Mouse (Mus musculus) thymus, adult 2 months (tissue): ENCODE results near the gene Lipt1.

Source experiments
- CTCF ChIP-seq: fragments of 200-500 bp; IDR thresholded peaks from 2 replicates; pipeline ENCODE4 v1.5.1; 2012; ENCODE audit warnings: mild to moderate bottlenecking, control low read depth, low read length, moderate library complexity, borderline replicate concordance; ENCODE audit not compliant: control insufficient read depth, poor library complexity, insufficient read depth; ENCODE audit errors: extremely low read depth
- POLR2A ChIP-seq: fragments of 200-500 bp; IDR thresholded peaks from 2 replicates; pipeline ENCODE4 v1.6.1; 2012; ENCODE audit warnings: mild to moderate bottlenecking, low read length, control low read depth, moderate library complexity; ENCODE audit not compliant: control insufficient read depth, poor library complexity, insufficient read depth; ENCODE audit errors: extremely low read depth

DNA sequence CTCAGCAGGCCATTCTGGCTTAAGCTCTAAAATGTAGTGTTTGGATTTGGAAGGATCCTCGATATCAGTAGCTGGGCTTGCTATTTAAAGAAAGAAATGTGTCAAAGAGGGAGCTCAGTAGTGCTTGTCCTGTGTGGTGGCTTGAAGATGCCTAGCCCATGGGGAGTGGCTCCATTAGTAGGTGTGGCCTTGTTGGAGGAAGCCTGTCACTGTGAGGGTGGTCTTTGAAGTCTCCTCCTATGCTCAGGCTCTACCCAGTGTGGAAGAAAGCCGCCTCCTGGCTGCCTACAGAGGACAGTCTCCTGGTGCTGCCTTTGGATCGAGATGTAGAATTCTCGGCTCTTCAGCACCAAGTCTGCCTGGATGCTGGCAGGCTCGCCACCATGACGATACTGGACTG lies 28.8 kb downstream of the Lipt1 start:
- TF ChIP-seq POLR2A (no peak), CTCF (no peak)
